Mouse (Mus musculus) midbrain, embryonic 10.5 days (tissue): ENCODE data around the gene Nynrin. TPM values are rescaled to one million over a fixed set of nuclear protein-coding genes. Genes with fewer than 3 reads are reported as not detected.

Experiments
- DNase-seq: peaks from one replicate; pipeline ENCODE4 v3.0.0-alpha.2; 2017; ENCODE audit warnings: low spot score
- H3K27ac ChIP-seq: fragments of 300-500 bp; sonication (generic); replicated peaks from 2 replicates; pipeline ENCODE4 v1.5.1; 2016; ENCODE audit warnings: mild to moderate bottlenecking
- H3K27me3 ChIP-seq: fragments of 300-500 bp; sonication (generic); 2 replicates; pipeline ENCODE4 v1.6.1; 2016; ENCODE audit warnings: low read depth, mild to moderate bottlenecking; ENCODE audit not compliant: poor library complexity, severe bottlenecking
- H3K36me3 ChIP-seq: fragments of 300-500 bp; sonication (generic); 2 replicates; pipeline ENCODE4 v1.6.1; 2016; ENCODE audit warnings: mild to moderate bottlenecking, moderate library complexity
- H3K4me1 ChIP-seq: fragments of 300-500 bp; sonication (generic); 2 replicates; pipeline ENCODE4 v1.6.1; 2016
- H3K4me3 ChIP-seq: fragments of 300-500 bp; sonication (generic); 2 replicates; pipeline ENCODE4 v1.5.1; 2016; ENCODE audit warnings: mild to moderate bottlenecking, moderate library complexity
- H3K9me3 ChIP-seq: fragments of 300-500 bp; sonication (generic); replicated peaks from 2 replicates; pipeline ENCODE4 v1.6.1; 2016; ENCODE audit warnings: mild to moderate bottlenecking
- WGBS: fragments of 180-500 bp; shearing (Covaris S2); methylation state at CpG from one replicate; pipeline ENCODE4 v1.1.7; 2016; 5-methylcytosine and 5-hydroxymethylcytosine counted together
- polyA plus RNA-seq: library from polyadenylated mRNA; unstranded; fragments of >200 nt; fragmentation: Nextera tagmentation; extraction: Ambion mirVana; gene quantifications from 2 replicates; pipeline ENCODE4 v1.2.1, GENCODE M21; 2016

Nynrin gene
- polyA plus RNA-seq, 1 experiment from 2014 or later, result 22.3 TPM

GRCm38 (mm10) chr14:55885114-55885790 lies 31.4 kb downstream of the Nynrin start:
- no peak for DNase-seq
- 2% methylated on average over 16 of the region's 30 CpGs for WGBS

DNA sequence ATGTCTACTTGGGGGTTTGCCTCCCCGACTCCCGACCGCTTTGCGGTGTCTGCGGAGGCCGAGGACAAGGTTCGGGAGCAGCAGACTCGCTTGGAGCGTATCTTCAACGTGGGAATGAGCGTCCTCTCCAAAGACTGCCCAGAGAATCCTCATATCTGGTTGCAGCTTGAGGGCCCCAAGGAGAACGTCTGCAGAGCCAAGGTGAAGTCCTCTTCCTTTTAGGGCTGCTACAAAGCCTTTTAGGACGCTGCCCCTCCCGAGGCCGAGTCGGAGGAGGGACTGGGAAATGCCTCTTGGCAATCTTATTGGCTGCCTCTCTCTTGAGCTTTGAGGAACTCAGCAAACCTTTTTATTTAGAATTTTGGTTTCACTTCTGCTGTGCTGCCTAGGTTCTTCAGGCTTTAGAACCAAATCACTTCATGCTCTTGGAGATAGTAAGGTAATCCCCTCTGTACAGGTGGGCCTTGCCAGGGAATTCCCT lies 32.0 kb downstream of the Nynrin start:
- H3K27ac ChIP-seq, result peak overlapping the region; percentile 94
- 15% methylated on average over 16 of the region's 16 CpGs for WGBS
- H3K4me3 ChIP-seq, result peak overlapping the region; percentile 82
- H3K27me3 ChIP-seq, result 0 out of 2 replicates have a peak, but pooled peaks cover 4% of the 10 kb centered on the region
- no peaks in the 10 kb centered on the region for H3K9me3 ChIP-seq
- H3K36me3 ChIP-seq, result peaks cover 45% of the 10 kb centered on the region
- no peak for DNase-seq
- H3K4me1 ChIP-seq, result peaks cover 35% of the 10 kb centered on the region

More at GRCm38 (mm10) chr14:55885114-55885790, 31.4 kb downstream of the Nynrin start:
- Histone ChIP-seq H3K9me3 (no peaks in the 10 kb centered on the region), H3K27ac (peak overlapping the region; percentile 94), H3K4me3 (peak overlapping the region; percentile 82), H3K4me1 (peaks cover 35% of the 10 kb centered on the region), H3K27me3 (0 out of 2 replicates have a peak, but pooled peaks cover 4% of the 10 kb centered on the region), H3K36me3 (peaks cover 40% of the 10 kb centered on the region)

DNA sequence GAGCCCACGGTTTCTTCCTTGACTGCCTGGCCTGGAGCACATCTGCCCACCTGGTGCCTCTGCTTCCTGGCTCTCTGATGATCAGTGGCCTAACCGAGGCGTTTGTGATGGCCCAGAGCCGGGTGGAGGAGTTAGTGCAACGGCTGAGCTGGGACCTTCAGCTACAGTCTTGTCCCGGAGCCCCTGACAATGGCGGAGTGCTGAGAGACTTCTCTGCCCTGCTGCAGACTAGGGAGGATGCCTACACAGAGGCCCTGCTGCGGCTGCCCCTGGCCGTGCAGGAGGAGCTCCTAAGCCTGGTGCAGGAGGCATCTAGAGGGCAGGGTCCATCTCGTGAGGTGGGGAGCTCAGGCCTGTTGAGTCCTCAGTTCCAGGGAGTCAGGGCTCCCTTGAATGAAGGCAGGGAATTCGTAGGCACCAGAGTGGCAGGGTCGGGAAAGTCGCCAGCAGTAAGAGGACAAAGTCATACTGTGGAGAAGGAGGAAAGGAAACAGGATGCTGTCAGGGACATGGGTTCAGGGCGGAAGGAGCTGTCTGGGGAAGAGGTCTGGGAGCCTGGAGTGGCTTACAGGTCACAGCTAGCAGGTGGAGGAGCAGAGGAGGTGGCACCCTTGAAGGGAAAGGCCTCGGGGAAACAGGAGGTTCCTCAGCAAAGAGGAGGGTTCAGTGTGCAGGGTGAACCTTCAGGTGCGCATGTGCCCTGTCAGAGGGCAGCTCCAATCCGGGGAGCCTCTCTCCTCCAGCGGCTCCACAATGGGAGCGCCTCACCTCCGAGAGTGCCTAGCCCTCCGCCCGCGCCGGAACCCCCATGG lies 33.0 kb downstream of the Nynrin start:
- Histone ChIP-seq H3K4me1 (peaks cover 35% of the 10 kb centered on the region), H3K4me3 (peak overlapping the region; percentile 82; the same call in 1 of the 2 replicates)

GRCm38 (mm10) chr14:55897671-55898070 lies 43.9 kb downstream of the Nynrin start:
- no peak for DNase-seq
- 93% methylated on average over 12 of the region's 12 CpGs for WGBS
- peaks cover 21% of the 10 kb centered on the region for H3K4me1 ChIP-seq
- no peak overlapping the region for H3K27ac ChIP-seq
- peaks cover 57% of the 10 kb centered on the region for H3K36me3 ChIP-seq
- H3K4me3 ChIP-seq, result no peak overlapping the region
- H3K27me3 ChIP-seq, result no peaks in the 10 kb centered on the region
- H3K9me3 ChIP-seq, result no peaks in the 10 kb centered on the region

More for the DNA sequence above, 33.0 kb downstream of the Nynrin start:
- no peak for DNase-seq
- WGBS, result 89% methylated on average over 24 of the region's 24 CpGs
- Histone ChIP-seq H3K27me3 (0 out of 2 replicates have a peak, but pooled peaks cover 4% of the 10 kb centered on the region), H3K36me3 (peaks cover 55% of the 10 kb centered on the region), H3K9me3 (no peaks in the 10 kb centered on the region), H3K27ac (no peak overlapping the region)

- Histone ChIP-seq H3K4me1 (peaks cover 21% of the 10 kb centered on the region), H3K27ac (no peak overlapping the region), H3K4me3 (no peak overlapping the region), H3K27me3 (no peaks in the 10 kb centered on the region), H3K36me3 (peaks cover 44% of the 10 kb centered on the region), H3K9me3 (no peaks in the 10 kb centered on the region)
- no peak for DNase-seq
- WGBS, result 90% methylated on average over 7 of the region's 7 CpGs
Observed at GRCm38 (mm10) chr14:55898947-55899346, 45.1 kb downstream of the Nynrin start.

DNA sequence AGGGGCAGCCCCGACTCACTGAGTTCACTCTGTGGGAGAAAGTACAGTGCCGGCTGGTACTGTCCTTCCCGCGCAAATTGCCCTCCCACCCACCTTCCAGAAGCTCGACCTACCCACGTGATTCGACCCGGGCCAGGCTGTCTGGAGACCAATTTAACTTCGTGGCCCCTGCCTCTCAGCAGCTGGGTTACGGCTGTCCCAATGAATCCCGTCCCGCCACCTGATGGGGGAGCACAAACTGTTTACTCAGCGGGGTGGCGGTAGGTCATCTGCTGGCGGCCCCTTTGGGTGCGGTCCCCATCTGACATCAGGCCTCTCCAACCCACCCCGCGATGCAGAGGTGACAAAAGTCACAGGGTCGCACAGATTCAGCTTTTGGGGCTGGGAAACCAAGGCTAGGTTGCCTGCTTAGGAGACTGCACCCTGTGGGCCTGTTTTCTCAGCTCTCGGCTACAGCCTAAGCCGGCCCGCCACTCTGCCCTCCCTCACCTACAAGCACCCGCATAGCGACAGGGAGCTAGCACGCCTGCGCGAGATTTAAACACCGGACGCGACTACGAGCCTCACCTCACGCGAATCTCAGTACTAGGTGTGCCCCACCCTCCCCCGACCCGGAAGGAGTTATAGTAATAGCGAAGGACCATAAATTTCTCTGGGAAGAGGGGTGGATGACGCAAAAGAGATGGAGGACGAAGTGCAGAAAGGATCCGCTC lies 46.0 kb downstream of the Nynrin start, which contains the start of gene Sdr39u1:
TSS of gene Sdr39u1 (minus strand) at position 593 of the 713 bp plus-strand sequence.
- Histone ChIP-seq H3K27ac (peak within 1 kb of the TSS; percentile 80), H3K9me3 (no peaks in the 10 kb centered on the region), H3K4me3 (peak within 1 kb of the TSS; percentile 62), H3K4me1 (peaks cover 21% of the 10 kb centered on the region), H3K27me3 (no peaks in the 10 kb centered on the region), H3K36me3 (peaks cover 35% of the 10 kb centered on the region)
- WGBS, result 4% methylated on average over 39 of the region's 39 CpGs
- DNase-seq, result peak; percentile 81

- Histone ChIP-seq H3K9me3 (no peaks in the 10 kb centered on the region), H3K4me1 (peaks cover 21% of the 10 kb centered on the region), H3K36me3 (peaks cover 30% of the 10 kb centered on the region), H3K27me3 (no peaks in the 10 kb centered on the region), H3K27ac (peak overlapping the region; percentile 80), H3K4me3 (peak overlapping the region; percentile 62)
- WGBS, result 10% methylated on average over 12 of the region's 12 CpGs
- DNase-seq, result no peak
Observed at GRCm38 (mm10) chr14:55900414-55900755, 46.6 kb downstream of the Nynrin start.

- no peaks in the 10 kb centered on the region for H3K9me3 ChIP-seq
- no peaks in the 10 kb centered on the region for H3K36me3 ChIP-seq
- 33% methylated on average over 1 of the region's 1 CpGs for WGBS
- no peak overlapping the region for H3K4me3 ChIP-seq
- no peak for DNase-seq
- H3K27me3 ChIP-seq, result no peaks in the 10 kb centered on the region
- no peak overlapping the region for H3K27ac ChIP-seq
- H3K4me1 ChIP-seq, result peaks cover 7% of the 10 kb centered on the region
Observed at GRCm38 (mm10) chr14:55905518-55905917, 51.7 kb downstream of the Nynrin start.

DNA sequence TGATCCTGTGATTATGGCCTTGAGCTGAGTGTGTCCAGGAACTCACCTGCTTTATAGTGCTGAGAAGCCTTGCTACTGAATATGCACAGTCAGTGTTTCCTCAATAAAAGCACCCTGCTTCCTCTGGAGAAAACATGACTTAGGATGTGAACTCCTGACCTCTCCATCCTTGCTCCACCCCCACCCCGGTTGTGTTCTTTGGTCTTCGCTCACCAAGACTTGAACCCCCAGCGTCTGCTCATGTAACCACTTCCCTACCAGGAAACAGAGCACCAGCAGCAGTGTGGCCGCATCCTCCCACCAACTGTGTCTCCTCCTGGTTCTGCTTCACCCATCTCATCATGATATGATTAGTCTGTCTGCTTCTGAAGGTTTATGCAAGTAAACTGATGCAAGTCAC lies 59.6 kb downstream of the Nynrin start:
- Histone ChIP-seq H3K27ac (no peak overlapping the region), H3K4me1 (no peaks in the 10 kb centered on the region), H3K9me3 (0 out of 2 replicates have a peak, but pooled peaks cover 4% of the 10 kb centered on the region), H3K36me3 (no peaks in the 10 kb centered on the region), H3K4me3 (no peak overlapping the region), H3K27me3 (no peaks in the 10 kb centered on the region)
- DNase-seq, result no peak
- 58% methylated on average over 4 of the region's 4 CpGs for WGBS

GRCm38 (mm10) chr14:55918240-55919082 lies 64.7 kb downstream of the Nynrin start:
- H3K36me3 ChIP-seq, result no peaks in the 10 kb centered on the region
- no peak overlapping the region for H3K27ac ChIP-seq
- 0 out of 2 replicates have a peak, but pooled peaks cover 2% of the 10 kb centered on the region for H3K4me1 ChIP-seq
- WGBS, result 42% methylated on average over 14 of the region's 14 CpGs
- H3K4me3 ChIP-seq, result no peak overlapping the region
- DNase-seq, result peak; percentile 76
- peaks cover 9% of the 10 kb centered on the region for H3K27me3 ChIP-seq
- H3K9me3 ChIP-seq, result 0 out of 2 replicates have a peak, but pooled peaks cover 4% of the 10 kb centered on the region

GRCm38 (mm10) chr14:55922475-55923232 lies 68.8 kb downstream of the Nynrin start:
- Histone ChIP-seq H3K9me3 (no peaks in the 10 kb centered on the region), H3K36me3 (no peaks in the 10 kb centered on the region), H3K4me3 (no peak overlapping the region), H3K4me1 (0 out of 2 replicates have a peak, but pooled peaks cover 2% of the 10 kb centered on the region), H3K27ac (no peak overlapping the region), H3K27me3 (peaks cover 9% of the 10 kb centered on the region)
- DNase-seq, result no peak
- WGBS, result 81% methylated on average over 7 of the region's 7 CpGs
